Mouse (Mus musculus) heart, adult 8-10 months (tissue): ENCODE results near the gene Id2. TPM values are rescaled to one million over a fixed set of nuclear protein-coding genes. Genes with fewer than 3 reads are reported as not detected.
A peak's percentile ranks its signal among the peaks of the same experiment; 100 is the strongest.

ENCODE experiments used
- DNase-seq: peaks from one replicate; pipeline ENCODE4 v3.0.0; 2022; ENCODE audit warnings: low spot score
- total RNA-seq, 4 experiments: library from RNA; stranded (reverse); gene quantifications; 2 replicates each; pipeline ENCODE4 v1.2.4; 2022

Id2 gene
- total RNA-seq, 4 experiments from 2014 or later, result 12.0 to 15.8 (median 13.6) TPM

DNA sequence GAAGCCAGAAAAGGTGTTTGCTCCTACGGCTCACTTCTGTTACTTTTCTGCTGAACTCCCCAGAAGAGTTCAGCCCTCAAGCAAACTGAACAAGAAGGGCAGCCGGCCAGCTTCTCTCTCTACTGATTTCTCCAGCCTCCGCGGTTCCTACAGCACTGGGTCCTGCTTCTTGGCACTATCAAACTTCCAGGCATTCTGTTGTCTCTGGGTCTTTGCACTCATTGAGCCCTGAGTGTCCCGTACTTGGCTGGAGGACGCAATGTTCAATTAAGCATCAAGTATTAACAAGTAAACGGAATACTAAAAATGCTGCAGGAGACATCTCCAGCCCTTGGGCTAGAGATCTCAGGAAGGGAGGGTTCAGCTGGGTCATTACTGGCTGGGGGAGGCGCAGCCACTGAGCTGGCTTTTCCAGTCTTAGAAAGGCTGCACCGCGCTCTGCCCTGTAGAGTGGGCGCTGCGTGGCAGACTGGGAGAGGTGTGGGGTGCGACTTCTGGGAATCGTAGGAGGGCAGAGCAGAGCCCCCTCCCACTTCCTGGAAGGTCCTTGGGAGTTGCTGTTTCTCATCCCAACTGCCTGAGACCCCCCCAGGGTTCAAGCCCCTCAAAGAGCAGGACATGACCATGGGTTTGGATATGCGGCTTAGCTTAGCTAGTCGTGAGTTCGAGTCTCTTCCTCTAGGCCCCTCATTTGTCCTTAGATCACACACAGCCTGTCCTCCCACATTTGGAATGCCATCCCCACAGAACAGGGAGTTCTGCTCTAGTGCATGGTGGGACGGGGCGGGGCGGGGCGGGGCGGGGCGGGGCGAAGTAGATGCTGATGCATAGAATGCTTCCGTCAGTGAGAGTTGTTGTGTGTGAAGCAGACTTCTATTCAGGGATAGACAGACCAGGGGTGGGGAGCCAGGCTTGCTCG, 13.4 kb downstream of the Id2 start:
- no peak for DNase-seq

DNA sequence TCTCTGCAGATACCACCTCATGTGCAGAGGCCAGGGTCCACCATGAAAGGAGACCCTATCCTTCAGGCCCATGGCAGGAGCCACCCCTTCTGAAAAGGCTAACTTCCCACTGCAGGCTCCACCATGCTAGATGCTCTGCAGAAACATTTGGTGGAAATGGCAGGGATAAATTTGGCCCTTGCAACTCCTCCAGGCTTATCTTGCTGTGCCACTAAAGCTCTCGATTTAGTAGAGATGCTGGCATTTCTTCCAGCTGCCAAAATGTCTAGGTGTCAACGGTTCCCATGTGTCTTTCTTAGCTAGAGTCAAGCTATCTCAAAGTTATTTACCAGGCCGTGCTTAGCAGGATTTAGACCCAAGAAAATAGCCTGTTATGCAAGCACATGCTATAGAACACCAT, 22.6 kb downstream of the Id2 start:
- DNase-seq, result no peak

DNA sequence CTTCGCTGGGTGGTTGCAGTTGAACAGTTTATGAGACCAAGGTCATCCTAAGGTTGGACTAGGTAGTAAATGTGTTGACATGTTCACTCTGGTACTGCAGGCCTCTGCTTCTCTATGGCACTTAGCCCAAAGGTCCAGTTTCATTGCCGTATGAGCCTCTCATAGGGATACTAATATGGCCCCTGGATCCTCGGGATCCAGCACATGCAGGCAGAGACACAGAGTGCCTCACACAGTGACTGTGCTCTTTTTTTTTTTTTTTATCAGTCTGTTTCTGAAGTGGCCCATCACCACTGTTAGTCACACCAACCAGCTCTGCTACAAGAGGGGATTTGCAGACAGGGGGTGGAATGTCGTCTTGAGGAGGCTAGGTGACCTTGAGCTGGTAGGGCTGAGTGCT, 23.6 kb downstream of the Id2 start:
- DNase-seq, result no peak

DNA sequence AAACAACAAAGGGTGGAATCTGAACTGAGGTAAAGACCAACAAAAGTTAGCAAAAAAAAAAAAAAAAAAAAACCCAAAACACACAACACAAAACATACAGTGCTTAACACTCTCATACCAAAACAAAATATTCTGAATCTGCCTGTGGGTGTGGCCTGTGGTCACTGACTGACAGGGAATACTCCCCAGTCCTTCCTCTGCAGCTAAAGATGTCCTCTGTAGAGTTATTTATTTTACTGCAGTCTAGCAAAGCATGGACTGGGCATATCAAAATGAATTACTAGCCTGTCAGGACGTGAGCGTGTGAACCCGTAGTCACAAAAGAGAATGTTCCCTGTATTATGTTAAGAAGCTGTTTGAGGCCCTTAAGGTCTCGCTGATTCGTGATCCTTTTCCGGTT, 34.7 kb downstream of the Id2 start:
- DNase-seq, result no peak

DNA sequence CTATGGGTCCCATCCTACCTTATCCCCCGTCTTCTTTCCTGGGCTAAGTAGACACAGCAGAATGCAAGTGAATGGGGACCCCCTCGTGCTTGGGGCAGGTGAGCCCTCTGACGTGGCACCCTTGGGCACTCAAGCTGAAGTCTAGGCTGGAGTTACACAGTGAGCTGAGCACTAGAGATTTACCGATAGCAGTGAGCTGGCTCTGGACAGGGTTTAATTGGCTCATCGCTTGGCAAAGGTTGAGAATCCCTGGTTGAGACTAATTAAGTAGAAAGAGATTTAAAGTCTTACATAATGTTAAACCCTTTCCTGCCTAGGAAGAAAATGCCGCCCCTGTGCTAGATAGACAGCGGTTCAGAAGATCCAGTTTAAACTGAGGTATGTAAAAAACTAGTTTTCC, 36.0 kb downstream of the Id2 start:
- no peak for DNase-seq

DNA sequence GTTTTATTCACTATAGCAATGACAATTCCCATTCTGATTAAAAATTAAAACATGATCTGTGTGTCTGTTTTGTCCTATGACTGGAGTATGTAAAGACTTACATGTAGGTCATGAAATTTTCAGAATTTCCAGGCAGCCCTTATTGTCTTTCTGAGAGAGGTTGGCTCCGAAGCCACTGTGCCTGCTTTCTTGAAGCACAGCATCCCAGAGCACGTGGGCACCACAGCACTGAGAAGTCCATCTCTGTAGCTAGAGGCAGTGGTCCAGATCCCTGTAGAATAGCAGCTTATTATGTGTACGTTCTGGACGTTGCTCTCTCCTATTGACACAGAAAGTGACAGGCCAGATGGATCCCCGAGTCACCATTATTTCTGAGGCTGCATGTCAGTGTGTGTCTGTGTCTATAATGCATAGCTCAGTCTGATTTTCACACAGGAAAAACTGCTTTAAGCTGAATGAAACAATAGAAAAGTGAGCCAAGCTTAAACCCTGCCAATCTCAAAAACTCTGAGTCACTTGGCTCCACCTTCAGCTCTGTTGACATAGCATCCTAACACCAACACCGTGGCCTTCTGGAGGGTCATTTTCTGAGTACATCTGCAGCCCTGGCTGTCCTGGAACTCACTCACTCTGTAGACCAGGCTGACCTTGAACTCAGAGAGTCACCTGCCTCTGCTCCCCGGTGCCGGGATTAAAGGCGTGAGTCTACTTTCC, 37.3 kb downstream of the Id2 start:
- DNase-seq, result peak; percentile 10

DNA sequence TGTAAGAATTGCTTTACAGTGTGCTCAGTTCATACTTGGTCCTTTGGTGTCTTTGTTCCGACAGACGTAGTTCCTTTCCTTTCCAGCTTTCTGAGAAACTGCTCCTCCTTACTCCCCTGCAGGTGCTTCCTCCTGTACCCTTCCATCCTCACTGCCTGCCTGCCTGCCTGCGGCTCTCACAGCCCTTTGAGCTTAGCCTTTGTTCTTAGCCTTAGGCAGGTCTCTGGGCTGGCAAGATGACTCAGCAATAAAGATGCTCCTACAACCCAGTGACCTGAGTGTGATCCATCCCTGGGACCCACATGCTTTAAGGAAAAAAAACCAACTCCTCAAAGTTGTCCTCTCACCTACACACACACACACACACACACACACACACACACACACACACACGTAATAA, 42.0 kb downstream of the Id2 start:
- DNase-seq, result no peak

DNA sequence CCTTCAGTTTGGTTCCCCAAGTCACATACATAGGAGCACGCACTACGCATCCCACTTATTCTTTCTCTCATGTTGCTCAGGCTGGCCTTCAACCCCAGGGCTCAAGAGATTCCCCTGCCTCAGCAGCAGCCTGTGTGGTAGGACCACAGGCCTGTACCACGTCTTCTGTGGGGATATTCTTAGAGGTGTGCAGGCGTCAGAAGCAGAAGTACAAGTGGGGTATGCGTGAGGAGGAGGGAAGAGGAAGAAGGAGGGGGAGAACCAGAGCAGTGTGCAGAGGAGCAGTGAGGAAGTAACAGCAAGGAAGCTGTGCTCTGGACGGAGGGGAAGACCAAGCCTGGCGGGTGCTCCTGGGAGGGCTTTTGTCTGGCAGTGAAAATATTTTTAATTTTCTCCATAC, 42.4 kb downstream of the Id2 start:
- DNase-seq, result no peak

DNA sequence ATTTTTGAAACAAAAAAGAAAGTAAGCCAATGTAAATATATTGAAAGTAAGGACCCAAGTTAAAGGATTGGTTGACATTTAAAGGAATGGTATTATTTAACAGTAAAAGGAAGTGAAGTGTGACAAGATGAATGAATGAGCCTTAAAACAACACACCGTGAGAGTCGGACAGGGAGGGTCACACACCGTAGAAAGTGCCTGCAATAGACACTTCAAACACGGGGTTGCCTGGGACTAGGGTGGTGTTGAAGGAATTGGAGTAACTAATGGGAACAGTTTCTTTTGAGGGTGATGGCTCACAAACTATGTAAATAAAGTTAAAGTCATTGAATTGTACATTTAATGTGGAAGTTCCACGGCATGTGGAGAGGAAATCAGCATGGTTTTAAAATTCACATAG, 47.7 kb downstream of the Id2 start:
- no peak for DNase-seq

DNA sequence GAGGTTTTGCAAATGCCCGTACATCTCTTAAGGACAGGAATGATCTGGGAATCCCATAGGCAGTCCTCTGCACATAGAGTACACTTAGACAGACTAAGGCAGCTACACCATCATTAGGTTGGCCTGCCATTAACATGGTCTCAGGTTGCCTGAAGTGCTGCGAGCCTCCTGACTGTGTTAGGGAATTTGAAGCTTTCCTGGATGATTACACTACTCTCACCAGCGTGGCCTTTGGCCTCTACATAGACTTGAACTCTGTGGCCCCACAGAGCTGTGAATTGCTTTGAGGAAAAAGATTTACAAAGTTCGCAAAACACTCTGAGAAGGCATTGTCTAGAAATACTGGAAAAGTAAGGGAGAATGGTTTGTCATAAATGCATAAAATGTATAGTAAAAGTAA, 52.4 kb downstream of the Id2 start:
- no peak for DNase-seq

DNA sequence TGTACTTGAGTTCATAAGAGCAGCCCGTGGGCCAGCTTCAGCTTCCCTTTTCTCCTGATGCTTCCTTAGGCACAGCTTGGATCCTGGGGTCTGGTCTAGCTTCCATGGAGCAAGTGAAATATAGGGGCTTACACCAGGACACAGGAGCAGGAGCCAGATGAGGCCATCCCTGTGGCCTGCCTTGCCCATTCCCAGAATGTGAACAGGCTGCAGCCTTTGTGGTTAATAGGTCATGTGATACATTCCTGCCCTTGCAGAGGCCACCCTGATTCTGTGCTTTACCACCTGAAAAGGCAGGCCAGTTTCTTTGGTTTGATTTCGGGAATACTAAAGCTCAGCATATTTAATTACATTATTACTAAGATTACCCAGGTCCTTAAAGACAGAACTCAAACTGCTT, 52.9 kb downstream of the Id2 start:
- DNase-seq, result no peak

Other genes starting within 250 kb of the Id2 start
- 10 to 100 TPM; 57.2 to 84.5 (median 66.5) TPM for gene Kidins220, start 122.2 kb downstream of the Id2 start, total RNA-seq